7 mouse cellular contexts compared by ENCODE assay signal in the genomic region with DNA sequence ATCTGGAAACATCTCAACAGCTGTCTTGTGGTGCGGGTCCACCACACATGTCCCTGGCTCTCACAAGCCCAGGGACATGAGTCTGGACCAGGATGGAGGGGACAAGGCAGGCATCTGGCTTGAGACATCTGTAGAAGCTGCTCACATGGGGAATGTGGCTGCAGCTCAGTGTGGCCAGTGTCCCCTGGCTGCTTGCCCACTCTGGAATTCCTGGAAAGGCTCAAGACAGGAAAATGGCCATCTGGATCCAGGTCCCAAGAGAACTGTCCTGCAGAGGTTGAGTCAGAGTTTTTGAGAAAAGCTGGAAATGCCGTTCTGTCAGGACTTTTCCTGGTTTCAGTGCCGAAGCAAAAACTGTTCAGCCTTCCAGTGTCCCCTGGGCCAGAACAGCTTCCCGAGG.
DNase-seq lines count a peak whose midpoint lies in the region; ATAC-seq lines count a peak whose summit lies in the region.

No protein-coding gene starts in this region.

- H3K9me3 ChIP-seq in embryonic facial prominence, embryonic 13.5 days = no peaks in the 10 kb centered on the region

- no peaks in the 10 kb centered on the region for H3K36me3 ChIP-seq in embryonic facial prominence, embryonic 13.5 days

- H3K4me2 ChIP-seq in embryonic facial prominence, embryonic 13.5 days = no peak overlapping the region

- DNase-seq in adrenal gland, adult 2 months = peak; percentile 73
- peak; percentile 89 to 92 for DNase-seq in heart, postnatal 14 days
- peak; percentile 84 to 90 for DNase-seq in kidney, postnatal 4 days
- DNase-seq in embryo, embryonic 9.5 days (ENCODE audit: extremely low spot score) = no peak
- DNase-seq in thymus, postnatal 36 days = no peak
- no peak for DNase-seq in spleen, postnatal 10 days (ENCODE audit: low spot score in 2 of 2)

- WGBS in embryonic facial prominence, embryonic 13.5 days = 75% methylated on average over 4 of the region's 4 CpGs

- intact Hi-C loops in heart, postnatal 14 days (cut with DNase I) = loop anchor here (2.0 to 10.0 kb wide), 2 partner anchors 59 to 589 kb away; no protein-coding TSS in a partner anchor

- no peaks in the 10 kb centered on the region for H3K27me3 ChIP-seq in embryonic facial prominence, embryonic 13.5 days

- H3K27ac ChIP-seq in embryonic facial prominence, embryonic 13.5 days = 0 out of 2 replicates have a peak overlapping the region, but pooled peaks have one; percentile 18

- H3K4me1 ChIP-seq in embryonic facial prominence, embryonic 13.5 days = peaks cover 5% of the 10 kb centered on the region; the same call in 1 of the 2 replicates

- ATAC-seq in embryonic facial prominence, embryonic 13.5 days (ENCODE audit: insufficient number of reproducible peaks, insufficient read depth, low FRiP score, low TSS enrichment, low read depth) = no peak

- no peak overlapping the region for H3K4me3 ChIP-seq in embryonic facial prominence, embryonic 13.5 days

- H3K9ac ChIP-seq in embryonic facial prominence, embryonic 13.5 days = no peak overlapping the region

Comparison
In these comparisons a context has a peak if more than half of its experiments do, and no peak if none do; other contexts are left out.
1. DNase-seq: peak in adrenal gland, adult 2 months (single experiment), heart, postnatal 14 days (2 of 2) and kidney, postnatal 4 days (2 of 2); none in embryo, embryonic 9.5 days (single experiment), thymus, postnatal 36 days (0 of 2) and spleen, postnatal 10 days (0 of 2).